18 mouse cellular contexts compared by ENCODE assay signal in genomic region chr12:101770283-101771015, GRCm38 (mm10). TPM values are rescaled to one million over a fixed set of nuclear protein-coding genes. Genes with fewer than 3 reads are reported as not detected.
"Had no signal": no experiment of that assay in that cellular context is flagged by ENCODE, and none has a peak within 500 bp of the region (broad histone marks: within the 10 kb centered on the region; RNA-seq: fewer than 3 reads in every experiment).

No protein-coding gene starts in this region.

- H3K9me3 ChIP-seq: limb, embryonic 15.5 days; midbrain, embryonic 12.5 days; stomach, embryonic 15.5 days had no signal

- H3K4me2 ChIP-seq: limb, embryonic 15.5 days; liver, embryonic 11.5 days; midbrain, embryonic 12.5 days; stomach, embryonic 15.5 days had no signal

- H3K9ac ChIP-seq: limb, embryonic 15.5 days; liver, embryonic 14.5 days; liver, postnatal 0 days; midbrain, embryonic 12.5 days; stomach, embryonic 15.5 days had no signal

- H3K36me3 ChIP-seq: midbrain, embryonic 12.5 days; stomach, embryonic 15.5 days had no signal

- DNase-seq: kidney, adult 2 months; kidney, postnatal 25 days; layer of hippocampus, adult 9-11 months; liver, postnatal 0 days; retina, postnatal 1 day; right cerebral cortex, postnatal 25 days; spleen, adult 18-20 months; thymus, postnatal 25 days had no signal

- H3K4me3 ChIP-seq: layer of hippocampus, adult 2 months; limb, embryonic 15.5 days; midbrain, embryonic 12.5 days; stomach, embryonic 15.5 days had no signal

- H3K27ac ChIP-seq: kidney, postnatal 0 days; layer of hippocampus, adult 2 months; limb, embryonic 15.5 days; liver, embryonic 14.5 days; midbrain, embryonic 12.5 days; stomach, embryonic 15.5 days had no signal

- H3K27me3 ChIP-seq: limb, embryonic 15.5 days; stomach, embryonic 15.5 days had no signal

- ATAC-seq: intestine, postnatal 0 days; liver, postnatal 0 days; midbrain, embryonic 16.5 days had no signal

RNA-seq across cellular contexts. Expression of gene Tc2n, which starts 52.1 kb away (rescaled TPM):
- polyA plus RNA-seq: neural tube, embryonic 11.5 days had no signal
